25 mouse cellular contexts compared by ENCODE assay signal in genomic region chr2:163262055-163262420, GRCm38 (mm10).
"Had no signal": no experiment of that assay in that cellular context is flagged by ENCODE, and none has a peak within 500 bp of the region (broad histone marks: within the 10 kb centered on the region; RNA-seq: fewer than 3 reads in every experiment).

No protein-coding gene starts in this region.

- H3K4me3 ChIP-seq: heart, embryonic 10.5 days; heart, embryonic 12.5 days; hindbrain, embryonic 10.5 days; hindbrain, embryonic 12.5 days; intestine, embryonic 15.5 days; kidney, embryonic 15.5 days; left cerebral cortex, adult 2 months; limb, embryonic 10.5 days; limb, embryonic 12.5 days had no signal

- H3K9ac ChIP-seq: forebrain, postnatal 0 days; heart, embryonic 12.5 days; hindbrain, embryonic 12.5 days; hindbrain, embryonic 14.5 days; intestine, embryonic 15.5 days; kidney, embryonic 15.5 days; limb, embryonic 12.5 days had no signal

- H3K4me1 ChIP-seq: limb, embryonic 10.5 days; limb, embryonic 12.5 days had no signal

- H3K36me3 ChIP-seq: heart, embryonic 10.5 days; heart, embryonic 12.5 days; hindbrain, embryonic 12.5 days; intestine, embryonic 15.5 days; kidney, embryonic 15.5 days; limb, embryonic 10.5 days; limb, embryonic 12.5 days had no signal

- H3K4me2 ChIP-seq: heart, embryonic 12.5 days; hindbrain, embryonic 12.5 days; hindbrain, embryonic 14.5 days; intestine, embryonic 15.5 days; kidney, embryonic 15.5 days; limb, embryonic 12.5 days had no signal

- H3K27me3 ChIP-seq: heart, embryonic 12.5 days; hindbrain, embryonic 12.5 days; intestine, embryonic 15.5 days had no signal

- H3K27ac ChIP-seq: heart, embryonic 10.5 days; hindbrain, embryonic 10.5 days; hindbrain, embryonic 12.5 days; hindbrain, embryonic 14.5 days; intestine, embryonic 15.5 days; kidney, embryonic 15.5 days; kidney, postnatal 0 days; left cerebral cortex, adult 2 months; limb, embryonic 10.5 days; limb, embryonic 12.5 days had no signal

- H3K9me3 ChIP-seq: heart, embryonic 10.5 days; heart, embryonic 12.5 days; hindbrain, embryonic 10.5 days; hindbrain, embryonic 12.5 days; intestine, embryonic 15.5 days; kidney, embryonic 15.5 days; limb, embryonic 10.5 days; limb, embryonic 12.5 days had no signal

- DNase-seq: forebrain, postnatal 0 days; gastrocnemius, postnatal 14 days; gastrocnemius, postnatal 36 days; heart, adult 18-20 months; heart, postnatal 10 days; heart, postnatal 4 days; kidney, adult 11 months; kidney, adult 2 months; kidney, adult 9 months; kidney, postnatal 14 days; kidney, postnatal 36 days; layer of hippocampus, adult 9-11 months had no signal

- ATAC-seq: forebrain, postnatal 0 days; hindbrain, embryonic 16.5 days; inflammation-experienced regulatory T-cells, adult 6 months had no signal
